Mouse (Mus musculus) cortical plate, adult 2 months (tissue): Measurements from ENCODE around the gene Farp1.

Experiments
- CTCF ChIP-seq: fragments of 200-500 bp; IDR thresholded peaks from 2 replicates; pipeline ENCODE4 v1.5.1; 2011; ENCODE audit warnings: mild to moderate bottlenecking, control low read depth, low read length; ENCODE audit not compliant: insufficient read depth; ENCODE audit errors: extremely low read depth
- POLR2A ChIP-seq: fragments of 200-500 bp; IDR thresholded peaks from 2 replicates; pipeline ENCODE4 v1.6.1; 2011; ENCODE audit warnings: mild to moderate bottlenecking, low read length, control low read depth; ENCODE audit not compliant: insufficient read depth; ENCODE audit errors: extremely low read depth

DNA sequence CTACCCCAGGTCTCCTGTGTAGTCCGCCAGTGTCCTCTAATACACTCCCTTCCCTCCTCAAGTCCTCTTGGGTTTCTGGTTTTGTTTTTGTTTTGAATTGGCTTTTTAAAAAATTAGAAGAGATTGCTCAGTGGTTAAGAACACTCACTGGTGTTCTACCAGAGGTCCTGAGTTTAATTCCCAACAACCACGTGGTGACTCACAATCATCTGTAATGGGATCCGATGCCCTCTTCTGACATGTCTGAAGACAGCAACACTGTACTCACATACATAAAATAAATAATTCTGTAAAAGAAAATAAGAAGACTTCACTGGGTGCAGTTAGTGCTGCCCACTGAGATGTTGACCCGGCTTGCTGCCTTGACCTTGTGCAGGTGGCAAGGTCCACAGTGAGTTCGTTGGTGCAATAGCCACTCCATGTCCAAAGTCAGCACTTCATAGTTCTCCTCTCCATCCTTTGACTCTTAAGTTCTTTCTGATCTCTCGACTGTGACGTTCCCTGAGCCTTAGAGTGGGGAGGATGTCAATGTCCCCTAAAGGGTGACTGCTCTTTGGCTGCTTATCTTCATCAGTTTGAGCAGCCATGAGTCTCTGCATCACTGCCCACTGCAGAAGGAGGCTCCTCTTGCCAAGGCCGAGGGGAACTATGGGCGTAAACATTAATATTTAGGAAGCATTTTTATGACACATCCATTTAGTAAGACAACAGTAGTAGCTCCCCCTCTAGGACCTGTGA, 194.2 kb downstream of the Farp1 start:
- TF ChIP-seq POLR2A, result no peak
- TF ChIP-seq CTCF, result no peak
